Mouse (Mus musculus) midbrain, embryonic 14.5 days (tissue): ENCODE data around the gene Hip1. TPM values are rescaled to one million over a fixed set of nuclear protein-coding genes. Genes with fewer than 3 reads are reported as not detected.
A peak's percentile ranks its signal among the peaks of the same experiment; 100 is the strongest.

Source experiments
- ATAC-seq: fragments of 200-750 bp; cut with Nextera tagmentation; 2 replicates; pipeline ENCODE4 v1.8.0; 2017; ENCODE audit warnings: moderate number of reproducible peaks, moderate library complexity; ENCODE audit not compliant: low FRiP score, low TSS enrichment
- DNase-seq: peaks from one replicate; pipeline ENCODE4 v3.0.0-alpha.2; 2015
- H3K27ac ChIP-seq: fragments of 300-500 bp; sonication (generic); replicated peaks from 2 replicates; pipeline ENCODE4 v1.5.1; 2014; ENCODE audit warnings: mild to moderate bottlenecking, low read depth, low read length, moderate library complexity
- H3K27me3 ChIP-seq: fragments of 300-500 bp; sonication (generic); 2 replicates; pipeline ENCODE4 v1.6.1; 2014; ENCODE audit warnings: low read length, control low read depth, mixed read lengths; ENCODE audit not compliant: control insufficient read depth, insufficient read depth
- H3K36me3 ChIP-seq: fragments of 300-500 bp; sonication (generic); 2 replicates; pipeline ENCODE4 v1.6.1; 2014; ENCODE audit warnings: low read length, control low read depth; ENCODE audit not compliant: control insufficient read depth, insufficient read depth
- H3K4me1 ChIP-seq: fragments of 300-500 bp; sonication (generic); 2 replicates; pipeline ENCODE4 v1.6.1; 2014; ENCODE audit warnings: mild to moderate bottlenecking, antibody characterized with exemption, low read length, control low read depth; ENCODE audit not compliant: control insufficient read depth, insufficient read depth
- H3K4me2 ChIP-seq: fragments of 300-500 bp; sonication (generic); 2 replicates; pipeline ENCODE4 v1.6.1; 2014; ENCODE audit warnings: mild to moderate bottlenecking, low read length, moderate library complexity
- H3K4me3 ChIP-seq: fragments of 300-500 bp; sonication (generic); replicated peaks from 2 replicates; pipeline ENCODE4 v1.5.1; 2014; ENCODE audit warnings: low read depth, low read length
- H3K9ac ChIP-seq: fragments of 300-500 bp; sonication (generic); replicated peaks from 2 replicates; pipeline ENCODE4 v1.6.1; 2014; ENCODE audit warnings: mild to moderate bottlenecking, low read length, moderate library complexity
- H3K9me3 ChIP-seq: fragments of 300-500 bp; sonication (generic); 2 replicates; pipeline ENCODE4 v1.6.1; 2016; ENCODE audit warnings: low read length, control low read depth, mixed read lengths; ENCODE audit not compliant: control insufficient read depth
- WGBS: fragments of 180-500 bp; shearing (Covaris S2); extraction: QIAGEN DNeasy Blood & Tissue Kit; methylation state at CpG from one replicate; pipeline ENCODE4 v1.1.7; 2014; 5-methylcytosine and 5-hydroxymethylcytosine counted together
- polyA plus RNA-seq: library from polyadenylated mRNA; unstranded; fragments of >200 nt; fragmentation: Nextera tagmentation; extraction: Ambion mirVana; gene quantifications from 2 replicates; pipeline ENCODE4 v1.2.1, GENCODE M21; 2014

The Hip1 gene
- polyA plus RNA-seq, 1 experiment from 2014 or later, result 42.0 TPM

- DNase-seq, result no peak
- Histone ChIP-seq H3K4me3 (no peak overlapping the region), H3K9me3 (no peaks in the 10 kb centered on the region), H3K27me3 (no peaks in the 10 kb centered on the region), H3K4me1 (no peaks in the 10 kb centered on the region), H3K36me3 (peaks cover 96% of the 10 kb centered on the region), H3K4me2 (no peak overlapping the region), H3K9ac (no peak overlapping the region), H3K27ac (no peak overlapping the region)
- ATAC-seq, result no peak
- 86% methylated on average over 10 of the region's 10 CpGs for WGBS
These were observed 161.1 kb downstream of the Hip1 start for GRCm38 (mm10) chr5:135383771-135384170.

- H3K4me2 ChIP-seq, result no peak overlapping the region
- H3K36me3 ChIP-seq, result peaks cover 96% of the 10 kb centered on the region
- no peak for ATAC-seq
- no peaks in the 10 kb centered on the region for H3K9me3 ChIP-seq
- no peak overlapping the region for H3K27ac ChIP-seq
- DNase-seq, result no peak
- H3K4me1 ChIP-seq, result no peaks in the 10 kb centered on the region
- WGBS, result 93% methylated on average over 7 of the region's 7 CpGs
- H3K9ac ChIP-seq, result no peak overlapping the region
- no peak overlapping the region for H3K4me3 ChIP-seq
- H3K27me3 ChIP-seq, result no peaks in the 10 kb centered on the region
These were observed 162.2 kb downstream of the Hip1 start for GRCm38 (mm10) chr5:135382746-135383145.

DNA sequence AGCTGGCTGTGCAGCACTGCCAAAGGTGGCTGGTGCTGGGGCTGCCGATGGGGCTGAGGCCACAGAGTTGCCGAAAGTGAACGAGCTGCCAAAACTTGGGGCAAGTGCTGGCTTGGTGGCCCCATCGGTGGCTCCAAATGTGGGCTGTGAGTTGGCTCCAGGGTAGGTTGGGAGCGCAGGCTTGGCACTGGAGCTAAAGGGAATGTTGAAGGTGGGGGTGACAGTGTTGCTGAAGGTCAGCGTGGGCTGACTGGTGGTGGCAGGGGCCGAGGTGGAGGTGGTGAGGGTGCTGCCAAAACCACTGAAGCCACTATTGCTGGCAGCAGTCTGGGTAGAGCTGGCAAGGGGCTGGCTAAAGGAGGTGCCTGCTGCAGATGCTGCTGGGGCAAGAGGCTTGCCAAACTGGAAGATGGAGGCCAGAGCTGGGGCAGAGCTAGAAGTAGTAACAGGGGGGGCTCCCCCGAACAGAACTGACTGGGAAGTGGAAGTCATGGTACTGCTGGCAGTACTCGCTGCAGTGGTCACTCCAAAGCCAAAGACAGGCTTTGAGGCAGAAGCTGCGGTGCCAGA is 163.5 kb downstream of the Hip1 start:
- no peak for DNase-seq

DNA sequence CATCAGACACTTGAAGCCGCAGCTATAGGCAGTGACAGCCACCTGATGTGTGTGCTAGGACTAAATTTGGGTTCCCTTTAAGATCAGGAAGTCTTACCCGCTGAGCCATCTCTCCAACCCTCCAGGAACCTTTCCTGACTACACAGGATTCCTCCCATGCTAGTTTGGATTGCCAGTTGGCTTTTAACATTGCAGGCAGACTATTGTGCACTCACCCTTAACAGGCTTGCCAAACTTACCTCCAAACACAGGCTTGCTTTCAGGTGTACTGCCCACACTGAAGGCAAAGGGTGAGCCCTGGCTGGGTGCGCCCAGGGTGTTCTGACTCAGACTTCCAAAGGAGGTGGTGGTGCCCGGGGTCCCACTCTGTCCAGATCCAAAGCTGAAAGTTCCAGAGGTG is 164.2 kb downstream of the Hip1 start:
- WGBS, result 96% methylated on average over 4 of the region's 4 CpGs
- Histone ChIP-seq H3K4me2 (no peak overlapping the region), H3K27me3 (no peaks in the 10 kb centered on the region), H3K4me3 (no peak overlapping the region), H3K9me3 (no peaks in the 10 kb centered on the region), H3K9ac (no peak overlapping the region), H3K36me3 (peaks cover 97% of the 10 kb centered on the region), H3K4me1 (no peaks in the 10 kb centered on the region), H3K27ac (no peak overlapping the region)
- no peak for DNase-seq
- ATAC-seq, result no peak

More for the DNA sequence above, 163.5 kb downstream of the Hip1 start:
- Histone ChIP-seq H3K27ac (no peak overlapping the region), H3K27me3 (no peaks in the 10 kb centered on the region), H3K9me3 (no peaks in the 10 kb centered on the region), H3K4me1 (no peaks in the 10 kb centered on the region), H3K4me2 (no peak overlapping the region), H3K36me3 (peaks cover 93% of the 10 kb centered on the region), H3K4me3 (no peak overlapping the region), H3K9ac (no peak overlapping the region)
- ATAC-seq, result no peak
- WGBS, result 95% methylated on average over 10 of the region's 10 CpGs

DNA sequence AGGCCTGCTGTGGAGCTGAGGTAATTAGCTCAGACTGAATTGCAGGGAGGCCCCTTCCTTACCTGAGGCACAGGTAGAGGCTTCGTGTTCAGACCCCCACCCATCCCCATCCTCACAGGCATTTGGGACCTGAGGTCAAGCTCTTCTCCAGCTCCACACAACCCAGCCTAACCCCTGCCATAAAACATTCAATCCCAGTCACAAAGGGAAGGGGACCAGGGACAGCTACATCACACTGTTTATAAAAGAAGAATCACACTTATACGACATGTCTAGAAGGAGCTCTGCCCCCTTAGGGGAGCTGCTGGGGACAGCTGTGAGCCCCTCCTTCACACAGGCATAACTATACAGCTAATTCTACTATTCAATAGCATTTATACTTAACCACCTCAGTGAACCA is 168.6 kb downstream of the Hip1 start:
- 60% methylated on average over 2 of the region's 2 CpGs for WGBS
- DNase-seq (no peak), ATAC-seq (no peak)
- H3K4me3 ChIP-seq, result no peak overlapping the region
- no peak overlapping the region for H3K4me2 ChIP-seq
- H3K9ac ChIP-seq, result no peak overlapping the region
- no peaks in the 10 kb centered on the region for H3K4me1 ChIP-seq
- no peak overlapping the region for H3K27ac ChIP-seq
- no peaks in the 10 kb centered on the region for H3K27me3 ChIP-seq
- H3K9me3 ChIP-seq, result no peaks in the 10 kb centered on the region
- H3K36me3 ChIP-seq, result peaks cover 96% of the 10 kb centered on the region

GRCm38 (mm10) chr5:135375167-135375566 is 169.8 kb downstream of the Hip1 start:
- H3K4me3 ChIP-seq, result no peak overlapping the region
- DNase-seq, result peak; percentile 12
- no peaks in the 10 kb centered on the region for H3K9me3 ChIP-seq
- H3K4me2 ChIP-seq, result no peak overlapping the region
- H3K36me3 ChIP-seq, result peaks cover 86% of the 10 kb centered on the region
- ATAC-seq, result no peak
- WGBS, result 79% methylated on average over 8 of the region's 8 CpGs
- H3K27ac ChIP-seq, result no peak overlapping the region
- H3K4me1 ChIP-seq, result peaks cover 9% of the 10 kb centered on the region; the same call in 1 of the 2 replicates
- H3K27me3 ChIP-seq, result no peaks in the 10 kb centered on the region
- no peak overlapping the region for H3K9ac ChIP-seq

DNA sequence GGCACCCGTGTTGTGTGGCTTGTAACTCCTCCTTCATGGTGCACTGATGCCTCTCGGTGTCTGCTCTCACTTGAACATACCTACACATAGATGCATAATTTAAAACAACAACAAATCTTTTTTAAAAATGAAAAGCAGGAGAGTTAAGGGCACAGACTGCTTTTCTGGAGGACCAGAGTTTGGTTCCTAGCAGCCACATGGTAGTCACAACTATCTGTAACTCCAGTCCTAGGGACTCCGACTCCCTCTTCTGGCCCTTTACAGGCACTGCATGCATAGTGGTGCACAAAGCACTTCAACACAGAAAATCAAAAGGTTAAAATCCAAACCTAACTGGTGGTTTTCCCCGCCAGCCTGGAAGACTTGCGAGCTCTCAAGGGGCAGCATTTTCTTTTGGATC is 171.3 kb downstream of the Hip1 start:
- no peak for ATAC-seq
- WGBS, result 96% methylated on average over 5 of the region's 5 CpGs
- H3K36me3 ChIP-seq, result peaks cover 71% of the 10 kb centered on the region

GRCm38 (mm10) chr5:135371195-135371594 is 173.7 kb downstream of the Hip1 start:
- WGBS, result 98% methylated on average over 13 of the region's 13 CpGs
- no peaks in the 10 kb centered on the region for H3K27me3 ChIP-seq
- 0 out of 2 replicates have a peak overlapping the region, but pooled peaks have one; percentile 87 for H3K4me3 ChIP-seq
- DNase-seq (no peak), ATAC-seq (no peak)
- H3K9ac ChIP-seq, result no peak overlapping the region
- no peak overlapping the region for H3K27ac ChIP-seq
- no peak overlapping the region for H3K4me2 ChIP-seq
- H3K4me1 ChIP-seq, result peaks cover 13% of the 10 kb centered on the region; the same call in 1 of the 2 replicates
- H3K36me3 ChIP-seq, result peaks cover 49% of the 10 kb centered on the region
- no peaks in the 10 kb centered on the region for H3K9me3 ChIP-seq

More for the DNA sequence above, 171.3 kb downstream of the Hip1 start:
- DNase-seq, result no peak
- Histone ChIP-seq H3K9me3 (no peaks in the 10 kb centered on the region), H3K9ac (no peak overlapping the region), H3K4me3 (no peak overlapping the region), H3K27me3 (no peaks in the 10 kb centered on the region), H3K4me2 (no peak overlapping the region), H3K27ac (no peak overlapping the region), H3K4me1 (peaks cover 13% of the 10 kb centered on the region; the same call in 1 of the 2 replicates)
